Mouse (Mus musculus) intestine, embryonic 16.5 days (tissue): ENCODE results near the gene Camta1. TPM values are rescaled to one million over a fixed set of nuclear protein-coding genes. Genes with fewer than 3 reads are reported as not detected.

Experiments used
- ATAC-seq: fragments of 200-750 bp; cut with Nextera tagmentation; 2 replicates; pipeline ENCODE4 v1.8.0; 2017; ENCODE audit warnings: moderate TSS enrichment, moderate library complexity
- H3K27ac ChIP-seq: fragments of 300-500 bp; sonication (generic); 2 replicates; pipeline ENCODE4 v1.5.1; 2014; ENCODE audit warnings: mild to moderate bottlenecking, low read length
- H3K27me3 ChIP-seq: fragments of 300-500 bp; sonication (generic); replicated peaks from 2 replicates; pipeline ENCODE4 v1.6.1; 2014; ENCODE audit warnings: low read length, control low read depth, mixed read lengths; ENCODE audit not compliant: control insufficient read depth, insufficient read depth
- H3K36me3 ChIP-seq: fragments of 300-500 bp; sonication (generic); 2 replicates; pipeline ENCODE4 v1.6.1; 2014; ENCODE audit warnings: low read length, control low read depth; ENCODE audit not compliant: control insufficient read depth, insufficient read depth
- H3K4me1 ChIP-seq: fragments of 300-500 bp; sonication (generic); 2 replicates; pipeline ENCODE4 v1.6.1; 2014; ENCODE audit warnings: low read length, control low read depth, mixed read lengths; ENCODE audit not compliant: control insufficient read depth, insufficient read depth
- H3K4me2 ChIP-seq: fragments of 300-500 bp; sonication (generic); 2 replicates; pipeline ENCODE4 v1.6.1; 2014; ENCODE audit warnings: low read depth, low read length, control low read depth
- H3K4me3 ChIP-seq: fragments of 300-500 bp; sonication (generic); 2 replicates; pipeline ENCODE4 v1.5.1; 2014; ENCODE audit warnings: mild to moderate bottlenecking, low read length
- H3K9ac ChIP-seq: fragments of 300-500 bp; sonication (generic); 2 replicates; pipeline ENCODE4 v1.6.1; 2014; ENCODE audit warnings: low read depth, low read length
- H3K9me3 ChIP-seq: fragments of 300-500 bp; sonication (generic); 2 replicates; pipeline ENCODE4 v1.6.1; 2016; ENCODE audit warnings: low read length, control low read depth; ENCODE audit not compliant: control insufficient read depth
- WGBS: fragments of 180-500 bp; shearing (Covaris S2); extraction: QIAGEN DNeasy Blood & Tissue Kit; methylation state at CpG from one replicate; pipeline ENCODE4 v1.1.7; 2014; 5-methylcytosine and 5-hydroxymethylcytosine counted together
- polyA plus RNA-seq: library from polyadenylated mRNA; unstranded; fragments of >200 nt; fragmentation: Nextera tagmentation; extraction: Ambion mirVana; gene quantifications from 2 replicates; pipeline ENCODE4 v1.2.1, GENCODE M21; 2015

Gene Camta1
- polyA plus RNA-seq, 1 experiment from 2014 or later, result 69.1 TPM

DNA sequence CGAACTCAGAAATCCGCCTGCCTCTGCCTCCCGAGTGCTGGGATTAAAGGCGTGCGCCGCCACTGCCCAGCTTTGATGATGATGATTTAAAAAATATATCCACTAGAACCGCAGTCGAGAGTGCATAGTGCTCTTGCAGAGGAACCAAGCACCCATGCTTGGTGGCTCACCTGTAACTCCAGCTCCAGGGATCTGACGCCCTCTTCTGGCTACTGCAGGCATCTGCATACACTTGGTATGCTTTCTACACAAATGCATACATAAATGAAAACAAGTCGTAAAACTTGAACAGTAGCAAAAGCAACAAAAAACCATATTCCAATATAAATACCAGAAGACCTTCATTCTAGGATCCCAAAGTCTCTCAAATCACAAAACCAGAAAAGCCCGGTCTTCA lies 896.1 kb downstream of the Camta1 start:
- Histone ChIP-seq H3K36me3 (no peaks in the 10 kb centered on the region), H3K4me3 (no peak overlapping the region), H3K27ac (no peak overlapping the region), H3K4me1 (no peaks in the 10 kb centered on the region), H3K9ac (no peak overlapping the region), H3K27me3 (no peaks in the 10 kb centered on the region), H3K4me2 (no peak overlapping the region), H3K9me3 (no peaks in the 10 kb centered on the region)
- no peak for ATAC-seq
- WGBS, result 70% methylated on average over 11 of the region's 11 CpGs

- Histone ChIP-seq H3K36me3 (no peaks in the 10 kb centered on the region), H3K27me3 (no peaks in the 10 kb centered on the region), H3K9ac (peak overlapping the region; percentile 35; the same call in 1 of the 2 replicates), H3K4me1 (no peaks in the 10 kb centered on the region), H3K4me2 (peak overlapping the region; percentile 56), H3K9me3 (no peaks in the 10 kb centered on the region), H3K27ac (no peak overlapping the region), H3K4me3 (peak overlapping the region; percentile 32)
- WGBS, result 12% methylated on average over 25 of the region's 25 CpGs
- peak; percentile 79 for ATAC-seq
These were observed 896.8 kb downstream of the Camta1 start for GRCm38 (mm10) chr4:150964635-150965554.

GRCm38 (mm10) chr4:150963711-150964110 lies 898.0 kb downstream of the Camta1 start:
- no peaks in the 10 kb centered on the region for H3K27me3 ChIP-seq
- no peak overlapping the region for H3K4me2 ChIP-seq
- WGBS, result 63% methylated on average over 2 of the region's 2 CpGs
- no peak for ATAC-seq
- H3K27ac ChIP-seq, result no peak overlapping the region
- H3K4me3 ChIP-seq, result no peak overlapping the region
- no peak overlapping the region for H3K9ac ChIP-seq
- H3K4me1 ChIP-seq, result no peaks in the 10 kb centered on the region
- no peaks in the 10 kb centered on the region for H3K36me3 ChIP-seq
- no peaks in the 10 kb centered on the region for H3K9me3 ChIP-seq

- Histone ChIP-seq H3K9ac (no peak overlapping the region), H3K9me3 (no peaks in the 10 kb centered on the region), H3K36me3 (no peaks in the 10 kb centered on the region), H3K4me3 (no peak overlapping the region), H3K27me3 (no peaks in the 10 kb centered on the region), H3K4me1 (no peaks in the 10 kb centered on the region), H3K4me2 (no peak overlapping the region), H3K27ac (no peak overlapping the region)
- WGBS, result 44% methylated on average over 6 of the region's 6 CpGs
- ATAC-seq, result no peak
These were observed 899.4 kb downstream of the Camta1 start for GRCm38 (mm10) chr4:150962231-150962630.

DNA sequence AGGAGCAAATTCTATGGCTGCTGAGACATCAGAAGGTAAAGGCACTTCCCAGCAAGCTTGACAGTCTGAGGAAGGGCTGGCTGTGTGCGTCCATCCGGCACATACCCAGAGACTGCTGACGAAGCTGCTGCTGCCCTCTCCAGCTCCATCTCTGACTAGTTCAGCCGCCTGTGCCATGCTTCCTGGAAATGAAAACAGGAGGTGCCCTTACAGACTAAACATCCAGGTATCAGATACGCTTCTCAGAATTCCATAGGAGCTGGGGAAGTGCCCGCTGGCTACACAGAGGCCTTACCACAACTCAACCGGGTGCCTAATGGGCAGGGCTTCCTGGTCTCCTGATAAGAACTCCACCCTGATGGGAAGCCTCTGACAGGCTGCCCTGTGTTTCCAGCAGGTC lies 903.1 kb downstream of the Camta1 start:
- H3K36me3 ChIP-seq, result no peaks in the 10 kb centered on the region
- no peak overlapping the region for H3K9ac ChIP-seq
- ATAC-seq, result no peak
- H3K4me2 ChIP-seq, result no peak overlapping the region
- H3K27ac ChIP-seq, result no peak overlapping the region
- H3K4me3 ChIP-seq, result no peak overlapping the region
- WGBS, result 77% methylated on average over 7 of the region's 7 CpGs
- H3K27me3 ChIP-seq, result no peaks in the 10 kb centered on the region
- H3K4me1 ChIP-seq, result no peaks in the 10 kb centered on the region
- no peaks in the 10 kb centered on the region for H3K9me3 ChIP-seq

GRCm38 (mm10) chr4:150957106-150957458 lies 904.6 kb downstream of the Camta1 start:
- Histone ChIP-seq H3K4me3 (no peak overlapping the region), H3K9ac (no peak overlapping the region), H3K27ac (no peak overlapping the region), H3K36me3 (no peaks in the 10 kb centered on the region), H3K27me3 (no peaks in the 10 kb centered on the region), H3K9me3 (no peaks in the 10 kb centered on the region), H3K4me1 (no peaks in the 10 kb centered on the region), H3K4me2 (no peak overlapping the region)
- WGBS, result 43% methylated on average over 1 of the region's 1 CpGs
- no peak for ATAC-seq

DNA sequence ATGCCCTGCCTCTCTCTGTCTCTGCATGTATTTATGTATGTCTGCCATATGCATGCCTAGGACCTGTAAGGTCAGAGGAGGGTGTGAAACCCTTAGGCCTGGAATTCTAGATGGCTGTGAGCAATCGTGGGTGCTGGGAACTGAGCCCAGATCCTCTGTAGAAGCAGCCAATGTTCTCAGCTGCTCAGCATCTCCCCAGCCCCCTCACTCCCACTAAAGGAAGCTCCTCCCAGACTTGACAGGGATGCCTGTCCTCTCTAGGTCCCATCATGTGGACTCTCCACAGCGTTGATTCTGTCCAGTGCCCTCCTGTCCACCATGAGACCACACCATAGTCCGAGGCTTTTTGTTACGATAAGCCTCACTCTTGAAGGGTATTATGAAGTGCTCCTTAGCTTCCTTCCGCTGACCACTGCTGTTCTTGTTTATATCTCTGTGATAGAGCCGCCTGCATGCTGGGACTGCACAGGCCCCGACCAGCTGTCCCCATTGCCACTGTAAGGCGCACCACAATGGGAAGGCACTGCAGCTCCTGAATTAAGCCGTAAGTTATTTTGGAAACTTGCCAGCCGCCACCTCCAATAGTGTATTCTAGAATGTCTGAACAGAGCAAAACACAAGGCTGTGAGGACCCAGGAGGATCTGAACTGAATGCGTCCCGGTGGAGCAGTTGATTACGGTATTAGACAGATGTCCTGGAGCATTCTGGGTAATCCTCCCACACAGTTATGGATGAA lies 905.1 kb downstream of the Camta1 start:
- 52% methylated on average over 13 of the region's 13 CpGs for WGBS
- Histone ChIP-seq H3K4me3 (no peak overlapping the region), H3K27me3 (no peaks in the 10 kb centered on the region), H3K4me2 (no peak overlapping the region), H3K9me3 (no peaks in the 10 kb centered on the region), H3K4me1 (no peaks in the 10 kb centered on the region), H3K36me3 (no peaks in the 10 kb centered on the region), H3K9ac (no peak overlapping the region), H3K27ac (no peak overlapping the region; the same call in 1 of the 2 replicates)
- peak; percentile 33; the same call in 1 of the 2 replicates for ATAC-seq

- H3K4me2 ChIP-seq, result no peak overlapping the region
- WGBS, result 79% methylated on average over 10 of the region's 10 CpGs
- no peaks in the 10 kb centered on the region for H3K4me1 ChIP-seq
These were observed 910.7 kb downstream of the Camta1 start for GRCm38 (mm10) chr4:150950972-150951371.

GRCm38 (mm10) chr4:150944707-150945106 lies 917.0 kb downstream of the Camta1 start:
- 91% methylated on average over 7 of the region's 7 CpGs for WGBS

More at GRCm38 (mm10) chr4:150950972-150951371, 910.7 kb downstream of the Camta1 start:
- H3K9ac ChIP-seq, result no peak overlapping the region
- no peak for ATAC-seq
- no peak overlapping the region for H3K4me3 ChIP-seq
- H3K36me3 ChIP-seq, result no peaks in the 10 kb centered on the region
- no peaks in the 10 kb centered on the region for H3K9me3 ChIP-seq
- H3K27me3 ChIP-seq, result no peaks in the 10 kb centered on the region
- no peak overlapping the region for H3K27ac ChIP-seq

More at GRCm38 (mm10) chr4:150944707-150945106, 917.0 kb downstream of the Camta1 start:
- Histone ChIP-seq H3K4me1 (no peaks in the 10 kb centered on the region), H3K9me3 (no peaks in the 10 kb centered on the region), H3K36me3 (no peaks in the 10 kb centered on the region), H3K27me3 (no peaks in the 10 kb centered on the region), H3K9ac (no peak overlapping the region), H3K4me3 (no peak overlapping the region), H3K4me2 (no peak overlapping the region), H3K27ac (no peak overlapping the region)
- no peak for ATAC-seq
